Mouse (Mus musculus) hindlimb bud, embryonic 11.5 days (tissue): ENCODE results near the gene Asphd1.

ENCODE experiments used
- DNase-seq: peaks from one replicate; pipeline ENCODE4 v3.0.0-alpha.2; 2012; ENCODE audit warnings: low read depth, low spot score; ENCODE audit errors: extremely low spot score

Gene Asphd1

DNA sequence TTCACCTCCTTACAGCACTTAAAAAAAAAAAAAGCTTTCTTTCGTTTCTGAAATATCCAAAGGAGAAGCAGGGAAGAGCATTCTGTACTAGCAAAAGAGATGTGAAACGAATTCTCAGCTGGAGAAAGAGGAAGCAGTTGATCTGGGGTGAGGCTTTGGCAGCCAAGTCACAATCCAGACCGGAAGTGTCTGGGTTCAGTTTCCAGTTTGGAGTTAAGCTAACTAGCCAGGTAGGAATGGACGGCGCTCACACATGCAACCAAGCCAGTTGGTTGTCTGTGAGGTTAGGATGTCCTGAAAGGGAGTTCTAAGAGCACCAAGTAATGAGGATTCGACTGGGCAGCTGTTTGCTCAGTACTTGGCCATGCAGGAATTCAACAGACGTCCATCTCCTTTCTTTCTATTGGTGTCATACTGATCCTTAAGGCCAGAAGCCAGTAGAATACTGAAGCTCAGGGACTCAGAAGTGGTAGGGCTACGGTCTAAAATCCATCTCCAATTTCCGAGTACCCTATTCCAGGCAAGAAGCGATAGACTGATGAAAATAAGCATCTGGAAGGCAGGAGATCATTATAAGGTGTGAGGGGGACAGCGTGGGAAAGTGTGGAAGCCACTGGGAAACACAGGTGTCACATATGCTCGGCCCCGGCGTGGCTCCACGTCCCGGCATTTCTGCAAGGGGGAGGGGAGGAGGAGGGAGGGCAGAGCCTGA, 51.8 kb downstream of the Asphd1 start:
- DNase-seq: no peak

DNA sequence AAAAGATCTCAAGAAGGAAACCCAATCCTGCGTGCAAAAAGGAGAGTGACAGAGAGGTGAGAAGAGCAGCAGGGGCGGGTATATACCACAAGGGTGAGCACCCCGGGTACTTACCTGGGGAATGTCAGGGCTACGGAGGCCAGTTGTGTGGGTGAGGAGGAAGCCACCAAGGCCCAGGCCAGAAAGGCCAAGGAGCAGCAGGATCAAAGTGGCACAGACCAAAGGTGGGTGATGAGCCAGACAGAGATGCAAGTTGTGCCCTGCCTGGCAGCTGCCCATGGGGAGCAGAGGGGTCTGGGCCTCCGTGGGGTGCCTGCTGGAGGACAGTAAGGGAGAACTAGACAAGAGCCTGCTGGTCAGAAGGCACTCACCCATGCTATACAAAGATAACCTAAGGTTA, 52.5 kb downstream of the Asphd1 start:
- DNase-seq: no peak
